ENCODE assay signal across 8 mouse cellular contexts in the genomic region with DNA sequence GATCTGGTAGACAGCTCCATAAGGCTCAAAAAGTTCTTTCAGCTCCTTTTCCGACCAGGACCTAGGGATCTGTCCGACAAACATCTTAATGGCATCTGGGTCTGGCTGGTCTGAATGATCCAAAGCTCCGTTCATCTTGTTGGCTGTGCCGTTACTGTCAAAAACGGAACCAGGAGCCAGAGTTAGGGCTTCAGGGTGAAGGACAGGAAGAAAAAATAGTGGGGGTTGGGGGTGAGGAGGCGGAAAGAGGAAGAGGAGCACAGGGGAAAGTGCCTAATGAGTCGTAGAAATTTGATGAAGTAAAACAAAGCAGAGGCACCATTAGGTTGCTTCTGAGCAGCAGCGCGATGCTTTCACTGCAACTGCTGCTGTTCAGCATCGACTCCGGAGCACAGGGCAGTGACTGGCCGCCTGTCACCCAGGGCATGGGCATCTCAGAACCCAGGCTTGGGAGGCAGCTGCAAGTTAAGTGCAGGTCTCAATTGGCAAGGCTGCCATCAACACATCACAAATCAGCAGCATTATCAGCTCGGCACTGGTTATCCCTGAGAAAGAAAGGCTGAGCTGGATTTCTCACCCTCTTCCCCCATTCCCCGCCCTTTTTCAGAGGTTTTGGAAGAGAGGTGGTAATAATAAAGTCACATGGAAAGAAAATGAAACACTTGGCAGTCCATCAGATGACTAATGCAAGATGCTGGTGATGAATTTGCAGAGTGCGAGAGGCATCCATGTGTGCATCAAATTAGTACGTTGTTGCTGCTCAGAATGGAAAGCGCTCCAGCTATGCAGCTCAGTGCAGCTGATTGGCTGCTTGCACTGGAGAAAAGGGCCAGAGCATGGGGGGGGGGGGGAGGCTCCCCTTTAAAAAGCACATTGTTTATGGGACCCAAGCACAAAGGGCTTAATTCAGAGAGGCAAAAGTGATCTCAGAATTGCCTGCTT.
DNase-seq lines count a peak whose midpoint lies in the region; ATAC-seq and TF ChIP-seq lines count a peak whose summit lies in the region.

No protein-coding gene starts in this region.

- H3ac ChIP-seq in C2C12 (ENCODE audit: control insufficient read depth, insufficient read length, low read depth), result no peak overlapping the region

- peak; percentile 35 for DNase-seq in T-cell, adult 2 months (ENCODE audit: low spot score)
- no peak for DNase-seq in heart, postnatal 0 days (ENCODE audit: low spot score)
- peak; percentile 45 to 70 for DNase-seq in left cerebral cortex, adult 8-10 months (ENCODE audit: low spot score in 2 of 2)
- DNase-seq in right cerebral cortex, postnatal 36 days (ENCODE audit: low spot score in 2 of 2), result peak; percentile 58 to 68
- DNase-seq in urinary bladder, postnatal 25 days (ENCODE audit: low spot score), result no peak

- WGBS in embryonic facial prominence, embryonic 13.5 days, result 4% methylated on average over 17 of the region's 17 CpGs
- WGBS in heart, postnatal 0 days, result 11% methylated on average over 17 of the region's 17 CpGs

- H3K9ac ChIP-seq in embryonic facial prominence, embryonic 13.5 days, result peak overlapping the region; percentile 65
- peak overlapping the region; percentile 30; the same call in 1 of the 2 replicates for H3K9ac ChIP-seq in heart, postnatal 0 days (replicated peaks; ENCODE audit: low read depth, low read length)

- TF ChIP-seq CTCF in C2C12 (IDR thresholded peaks at IDR 0.05; ENCODE audit: control insufficient read depth, insufficient read depth, insufficient read length), result no peak
- no peak for TF ChIP-seq CTCF in heart, postnatal 0 days (IDR thresholded peaks at IDR 0.05; ENCODE audit: low read depth)

- peak overlapping the region; percentile 66 for H3K27ac ChIP-seq in embryonic facial prominence, embryonic 13.5 days
- H3K27ac ChIP-seq in heart, postnatal 0 days (ENCODE audit: low read depth), result peak overlapping the region; percentile 32; the same call in 1 of the 2 replicates

- no peak for TF ChIP-seq EP300 in heart, postnatal 0 days (IDR thresholded peaks at IDR 0.05; ENCODE audit: low read depth)

- H3K79me3 ChIP-seq in C2C12 (ENCODE audit: low read depth), result no peaks in the 10 kb centered on the region

- H3K79me2 ChIP-seq in C2C12 (ENCODE audit: control insufficient read depth, insufficient read depth), result no peaks in the 10 kb centered on the region

- H3K27me3 ChIP-seq in C2C12 (ENCODE audit: control insufficient read depth, insufficient read depth, insufficient read length), result no peaks in the 10 kb centered on the region
- H3K27me3 ChIP-seq in embryonic facial prominence, embryonic 13.5 days, result peaks cover 4% of the 10 kb centered on the region; the same call in 1 of the 2 replicates
- no peaks in the 10 kb centered on the region for H3K27me3 ChIP-seq in heart, postnatal 0 days (ENCODE audit: control insufficient read depth, insufficient read depth, low read length)

- peak overlapping the region; percentile 86 for H3K4me2 ChIP-seq in embryonic facial prominence, embryonic 13.5 days
- H3K4me2 ChIP-seq in heart, postnatal 0 days (ENCODE audit: low read depth, low read length), result peak overlapping the region; percentile 64

- 0 out of 2 replicates have a peak, but pooled peaks have one; percentile 48 for ATAC-seq in embryonic facial prominence, embryonic 13.5 days (ENCODE audit: insufficient number of reproducible peaks, insufficient read depth, low FRiP score, low TSS enrichment, low read depth)
- ATAC-seq in heart, postnatal 0 days (ENCODE audit: insufficient read depth, low read depth), result peak; percentile 57; the same call in 1 of the 2 replicates
- ATAC-seq in megakaryocyte progenitor cell, adult 5-6 weeks (replicated peaks; ENCODE audit: poor library complexity), result peak; percentile 43

- no peak overlapping the region for H3K4me3 ChIP-seq in C2C12 (ENCODE audit: insufficient read depth, poor library complexity, severe bottlenecking)
- H3K4me3 ChIP-seq in embryonic facial prominence, embryonic 13.5 days, result peak overlapping the region; percentile 42
- H3K4me3 ChIP-seq in heart, postnatal 0 days (ENCODE audit: low read depth, low read length), result peak overlapping the region; percentile 40

- peaks cover 16% of the 10 kb centered on the region for H3K4me1 ChIP-seq in embryonic facial prominence, embryonic 13.5 days
- H3K4me1 ChIP-seq in heart, postnatal 0 days (ENCODE audit: control insufficient read depth, insufficient read depth), result peaks cover 16% of the 10 kb centered on the region

- H3K9me3 ChIP-seq in embryonic facial prominence, embryonic 13.5 days, result no peaks in the 10 kb centered on the region
- no peaks in the 10 kb centered on the region for H3K9me3 ChIP-seq in heart, postnatal 0 days (replicated peaks; ENCODE audit: control insufficient read depth, low read length)

- no peaks in the 10 kb centered on the region for H3K36me3 ChIP-seq in C2C12 (ENCODE audit: control insufficient read depth, insufficient read depth)
- H3K36me3 ChIP-seq in embryonic facial prominence, embryonic 13.5 days, result no peaks in the 10 kb centered on the region
- no peaks in the 10 kb centered on the region for H3K36me3 ChIP-seq in heart, postnatal 0 days (replicated peaks; ENCODE audit: control insufficient read depth, insufficient read depth, low read length)

TF ChIP-seq in C2C12, 6 proteins besides CTCF, POLR2A, EP300 and RAD21:
- TF ChIP-seq MYOD1 (IDR thresholded peaks at IDR 0.05; ENCODE audit: control insufficient read depth, insufficient read length, low read depth) (no peak), USF1 (IDR thresholded peaks at IDR 0.05; ENCODE audit: low read depth) (peak; percentile 10)
TF ChIP-seq in C2C12: peak in this region for 1.

Comparison
In these comparisons a context has a peak if more than half of its experiments do, and no peak if none do; other contexts are left out.
1. DNase-seq: peak in T-cell, adult 2 months (single experiment), left cerebral cortex, adult 8-10 months (2 of 2) and right cerebral cortex, postnatal 36 days (2 of 2); none in heart, postnatal 0 days (single experiment) and urinary bladder, postnatal 25 days (single experiment).
2. Peak in every context shown above with its lines, with median percentiles within 50 percentile points of each other: ATAC-seq.